Mouse (Mus musculus): Measurements from ENCODE around the gene Zbtb26. TPM values are rescaled to one million over a fixed set of nuclear protein-coding genes. Genes with fewer than 3 reads are reported as not detected.

Gene Zbtb26
- polyA plus RNA-seq, 1 experiment from 2014 or later = 5.2 TPM

GRCm38 (mm10) chr2:37430593-37431464 lies 12.1 kb downstream of the Zbtb26 start:
- peak overlapping the region; percentile 95 for H3K27ac ChIP-seq
- H3K36me3 ChIP-seq = no peaks in the 10 kb centered on the region; the same call in 1 of the 2 replicates
- H3K4me3 ChIP-seq (replicated peaks) = peak overlapping the region; percentile 65
- peak; percentile 94 for ATAC-seq
- peak overlapping the region; percentile 72 for H3K9ac ChIP-seq
- 0% methylated on average over 38 of the region's 38 CpGs for WGBS
- peak overlapping the region; percentile 75 for H3K4me2 ChIP-seq (replicated peaks)
- H3K27me3 ChIP-seq (replicated peaks) = no peaks in the 10 kb centered on the region
- 0 out of 2 replicates have a peak, but pooled peaks cover 7% of the 10 kb centered on the region for H3K4me1 ChIP-seq (replicated peaks)
- no peaks in the 10 kb centered on the region for H3K9me3 ChIP-seq

GRCm38 (mm10) chr2:37423671-37424070 lies 19.3 kb downstream of the Zbtb26 start:
- Histone ChIP-seq H3K27ac (no peak overlapping the region), H3K4me3 (replicated peaks) (no peak overlapping the region), H3K27me3 (replicated peaks) (no peaks in the 10 kb centered on the region), H3K9ac (no peak overlapping the region), H3K9me3 (no peaks in the 10 kb centered on the region), H3K4me1 (replicated peaks) (no peaks in the 10 kb centered on the region), H3K36me3 (no peaks in the 10 kb centered on the region), H3K4me2 (replicated peaks) (no peak overlapping the region)
- WGBS = 69% methylated on average over 3 of the region's 3 CpGs
- no peak for ATAC-seq

DNA sequence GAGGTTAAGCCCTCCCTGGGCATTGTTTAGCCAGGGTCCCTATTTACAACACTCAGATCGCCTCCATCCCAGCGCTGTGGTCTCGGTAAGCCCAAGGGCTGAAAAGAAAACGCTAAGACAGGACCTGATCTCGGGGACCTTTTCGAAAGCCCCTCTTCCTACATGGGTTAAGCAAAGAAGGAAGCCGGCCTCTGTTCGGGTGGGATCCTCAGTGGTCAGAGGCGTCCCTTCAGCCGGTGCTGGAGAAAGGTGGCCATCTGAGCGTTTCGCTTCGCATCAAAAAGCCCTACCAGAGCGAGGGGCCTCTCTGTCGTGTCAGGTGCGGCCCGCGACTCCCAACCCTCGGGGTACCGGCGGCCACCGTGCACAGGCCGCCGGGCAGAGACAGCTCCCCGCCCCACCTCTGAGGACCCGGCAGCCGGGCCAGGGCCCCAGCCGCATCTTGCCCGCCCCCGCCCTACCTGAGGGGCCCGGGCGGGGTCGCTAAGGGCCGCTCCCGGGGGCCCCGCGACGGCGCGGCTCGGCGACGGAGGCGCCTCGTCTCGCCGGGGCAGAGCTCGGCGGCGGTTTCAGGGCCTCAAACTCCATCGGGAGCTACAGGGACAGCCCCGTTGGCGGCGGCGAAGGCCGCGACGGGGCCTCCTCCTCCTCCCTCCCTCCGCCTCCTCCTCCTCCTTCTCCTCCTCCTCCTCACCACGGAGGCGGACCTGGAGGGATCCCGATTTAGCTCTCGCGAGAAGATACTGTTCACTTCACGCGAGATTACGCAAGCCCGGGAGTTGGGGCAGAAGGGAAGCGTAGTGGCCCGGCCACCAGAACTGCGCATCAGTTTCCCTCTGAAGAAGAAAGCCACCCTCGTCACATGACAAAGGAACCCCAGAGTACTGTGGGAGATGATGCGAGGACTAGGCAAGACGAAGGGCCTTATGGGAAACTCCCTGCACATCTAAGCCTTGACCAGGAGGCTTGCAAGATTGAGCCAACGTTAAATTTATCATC lies 20.3 kb downstream of the Zbtb26 start, which contains the start of gene Rc3h2:
Gene Rc3h2 (minus strand): TSS at position 598 of the 999 bp plus-strand sequence.
- no peaks in the 10 kb centered on the region for H3K36me3 ChIP-seq
- ATAC-seq = peak; percentile 98
- H3K4me1 ChIP-seq (replicated peaks) = no peaks in the 10 kb centered on the region
- H3K9ac ChIP-seq = peak within 1 kb of the TSS; percentile 91
- H3K4me3 ChIP-seq (replicated peaks) = peak within 1 kb of the TSS; percentile 93
- H3K27me3 ChIP-seq (replicated peaks) = no peaks in the 10 kb centered on the region
- peak within 1 kb of the TSS; percentile 76 for H3K4me2 ChIP-seq (replicated peaks)
- H3K27ac ChIP-seq = peak within 1 kb of the TSS; percentile 96
- WGBS = under 1% methylated on average over 70 of the region's 75 CpGs
- no peaks in the 10 kb centered on the region for H3K9me3 ChIP-seq

GRCm38 (mm10) chr2:37421903-37422302 lies 21.0 kb downstream of the Zbtb26 start:
- no peak for ATAC-seq
- Histone ChIP-seq H3K9ac (peak overlapping the region; percentile 91), H3K27ac (peak overlapping the region; percentile 96), H3K4me3 (replicated peaks) (peak overlapping the region; percentile 93), H3K4me2 (replicated peaks) (peak overlapping the region; percentile 76), H3K36me3 (no peaks in the 10 kb centered on the region), H3K9me3 (no peaks in the 10 kb centered on the region), H3K4me1 (replicated peaks) (no peaks in the 10 kb centered on the region), H3K27me3 (replicated peaks) (no peaks in the 10 kb centered on the region)
- 7% methylated on average over 3 of the region's 3 CpGs for WGBS

- Histone ChIP-seq H3K9ac (no peak overlapping the region), H3K4me3 (replicated peaks) (no peak overlapping the region), H3K4me1 (replicated peaks) (no peaks in the 10 kb centered on the region), H3K27ac (no peak overlapping the region), H3K9me3 (no peaks in the 10 kb centered on the region), H3K27me3 (replicated peaks) (no peaks in the 10 kb centered on the region), H3K36me3 (peaks cover 10% of the 10 kb centered on the region), H3K4me2 (replicated peaks) (no peak overlapping the region)
- 65% methylated on average over 1 of the region's 1 CpGs for WGBS
- ATAC-seq = no peak
Observed at GRCm38 (mm10) chr2:37395539-37395938, 47.4 kb downstream of the Zbtb26 start.

- Histone ChIP-seq H3K9me3 (no peaks in the 10 kb centered on the region), H3K4me2 (replicated peaks) (no peak overlapping the region), H3K4me3 (replicated peaks) (no peak overlapping the region), H3K27me3 (replicated peaks) (no peaks in the 10 kb centered on the region), H3K27ac (no peak overlapping the region), H3K36me3 (peaks cover 9% of the 10 kb centered on the region; the same call in 1 of the 2 replicates), H3K9ac (no peak overlapping the region), H3K4me1 (replicated peaks) (no peaks in the 10 kb centered on the region)
- no peak for ATAC-seq
- 94% methylated on average over 9 of the region's 9 CpGs for WGBS
Observed at GRCm38 (mm10) chr2:37382921-37383320, 60.0 kb downstream of the Zbtb26 start.

Other genes starting within 250 kb of the Zbtb26 start
- gene Olfr366, start 231.6 kb downstream of the Zbtb26 start, polyA plus RNA-seq (2015; fragmentation: Nextera tagmentation; extraction: Ambion mirVana) = not detected in 2 replicates
- gene Olfr368, start 116.6 kb downstream of the Zbtb26 start, polyA plus RNA-seq (2015; fragmentation: Nextera tagmentation; extraction: Ambion mirVana) = not detected in 2 replicates
- 31.8 and 36.8 TPM in 2 replicates for gene Pdcl, start 83.8 kb downstream of the Zbtb26 start, polyA plus RNA-seq (2015; fragmentation: Nextera tagmentation; extraction: Ambion mirVana)
- 10.8 and 12.1 TPM in 2 replicates for gene Rc3h2, start 20.2 kb downstream of the Zbtb26 start, polyA plus RNA-seq (2015; fragmentation: Nextera tagmentation; extraction: Ambion mirVana)
- 4.9 and 6.1 TPM in 2 replicates for gene Zbtb6, start within 50 bp of the Zbtb26 start, polyA plus RNA-seq (2015; fragmentation: Nextera tagmentation; extraction: Ambion mirVana)
- 28.9 and 32.5 TPM in 2 replicates for gene Rabgap1, start 144 bp upstream of the Zbtb26 start, polyA plus RNA-seq (2015; fragmentation: Nextera tagmentation; extraction: Ambion mirVana)
- gene Gpr21, start 73.2 kb upstream of the Zbtb26 start, polyA plus RNA-seq (2015; fragmentation: Nextera tagmentation; extraction: Ambion mirVana) = 0.92 and 1.8 TPM in 2 replicates

Data from intestine, embryonic 15.5 days (tissue).